14 mouse cellular contexts compared by ENCODE assay signal in genomic region chr7:143017181-143017580, GRCm38 (mm10). TPM values are rescaled to one million over a fixed set of nuclear protein-coding genes. Genes with fewer than 3 reads are reported as not detected.
DNase-seq lines count a peak whose midpoint lies in the region; ATAC-seq and TF ChIP-seq lines count a peak whose summit lies in the region.
"Had no signal": no experiment of that assay in that cellular context is flagged by ENCODE, and none has a peak within 500 bp of the region (broad histone marks: within the 10 kb centered on the region; RNA-seq: fewer than 3 reads in every experiment).

No protein-coding gene starts in this region.

- H3K27me3 ChIP-seq in heart, embryonic 10.5 days (ENCODE audit: insufficient read depth, poor library complexity, severe bottlenecking): no peaks in the 10 kb centered on the region
- H3K27me3 ChIP-seq in kidney, embryonic 15.5 days: no peaks in the 10 kb centered on the region
- H3K27me3 ChIP-seq in lung, embryonic 16.5 days (ENCODE audit: control insufficient read depth, insufficient read depth, low read depth, low read length): no peaks in the 10 kb centered on the region
- no peaks in the 10 kb centered on the region for H3K27me3 ChIP-seq in myocyte (ENCODE audit: control insufficient read depth, insufficient read depth, insufficient read length)
- H3K27me3 ChIP-seq: hindbrain, embryonic 15.5 days had no signal

- intact Hi-C loops in heart, postnatal 10 days (cut with DNase I): loop anchor here (2.0 kb wide), 1 partner anchor 18 kb away; no protein-coding TSS in a partner anchor

- no peaks in the 10 kb centered on the region for H3K36me3 ChIP-seq in heart, embryonic 10.5 days
- H3K36me3 ChIP-seq in kidney, embryonic 15.5 days: no peaks in the 10 kb centered on the region
- H3K36me3 ChIP-seq in lung, embryonic 16.5 days (ENCODE audit: control insufficient read depth, insufficient read depth, low read length): no peaks in the 10 kb centered on the region
- no peaks in the 10 kb centered on the region for H3K36me3 ChIP-seq in myocyte (ENCODE audit: control insufficient read depth, insufficient read depth)
- H3K36me3 ChIP-seq: hindbrain, embryonic 15.5 days had no signal

- H3K27ac ChIP-seq in heart, embryonic 10.5 days: peak overlapping the region; percentile 70; the same call in 1 of the 2 replicates
- H3K27ac ChIP-seq in kidney, embryonic 15.5 days: peak overlapping the region; percentile 87
- H3K27ac ChIP-seq in lung, embryonic 16.5 days (ENCODE audit: low read length): peak overlapping the region; percentile 65; the same call in 1 of the 2 replicates

- no peak overlapping the region for H3K4me2 ChIP-seq in kidney, embryonic 15.5 days
- no peak overlapping the region for H3K4me2 ChIP-seq in lung, embryonic 16.5 days (ENCODE audit: low read depth, low read length)
- H3K4me2 ChIP-seq in myocyte (ENCODE audit: low read depth): no peak overlapping the region
- H3K4me2 ChIP-seq: hindbrain, embryonic 15.5 days had no signal

- no peak for DNase-seq in heart, embryonic 10.5 days (ENCODE audit: low spot score)
- no peak for DNase-seq in heart, postnatal 10 days
- no peak for DNase-seq in kidney, adult 8-10 months
- DNase-seq in lung, postnatal 25 days (ENCODE audit: low spot score): no peak
- DNase-seq: cerebellum, adult 11 months; cerebellum, postnatal 25 days; left cerebral cortex, postnatal 4 days; thymus, postnatal 14 days had no signal

- H3K9ac ChIP-seq in kidney, embryonic 15.5 days: no peak overlapping the region
- H3K9ac ChIP-seq in lung, embryonic 16.5 days (ENCODE audit: low read length): no peak overlapping the region
- H3K9ac ChIP-seq: hindbrain, embryonic 15.5 days had no signal

- no peak overlapping the region for H3K4me3 ChIP-seq in heart, embryonic 10.5 days
- no peak overlapping the region for H3K4me3 ChIP-seq in kidney, embryonic 15.5 days (replicated peaks)
- H3K4me3 ChIP-seq in lung, embryonic 16.5 days (ENCODE audit: low read length): no peak overlapping the region
- H3K4me3 ChIP-seq in myocyte: no peak overlapping the region
- H3K4me3 ChIP-seq: hindbrain, embryonic 15.5 days had no signal

- ATAC-seq in kidney, embryonic 15.5 days (replicated peaks; ENCODE audit: low FRiP score): 0 out of 2 replicates have a peak, but pooled peaks have one; percentile 6
- no peak for ATAC-seq in lung, embryonic 16.5 days (ENCODE audit: low read depth)

- H3K9me3 ChIP-seq in heart, embryonic 10.5 days: no peaks in the 10 kb centered on the region
- no peaks in the 10 kb centered on the region for H3K9me3 ChIP-seq in kidney, embryonic 15.5 days (replicated peaks)
- no peaks in the 10 kb centered on the region for H3K9me3 ChIP-seq in lung, embryonic 16.5 days (ENCODE audit: control insufficient read depth, low read length)
- H3K9me3 ChIP-seq: hindbrain, embryonic 15.5 days had no signal

- no peak overlapping the region for H3ac ChIP-seq in myocyte (ENCODE audit: control insufficient read depth, insufficient read length)

- H3K4me1 ChIP-seq in heart, embryonic 10.5 days: peaks cover 51% of the 10 kb centered on the region
- H3K4me1 ChIP-seq in kidney, embryonic 15.5 days: peaks cover 40% of the 10 kb centered on the region
- peaks cover 39% of the 10 kb centered on the region for H3K4me1 ChIP-seq in lung, embryonic 16.5 days (replicated peaks; ENCODE audit: control insufficient read depth, insufficient read depth, low read length)

- WGBS in heart, embryonic 10.5 days: 72% methylated on average over 4 of the region's 4 CpGs
- 75% methylated on average over 4 of the region's 4 CpGs for WGBS in kidney, embryonic 15.5 days
- WGBS in lung, embryonic 16.5 days: 87% methylated on average over 4 of the region's 4 CpGs

- no peaks in the 10 kb centered on the region for H3K79me2 ChIP-seq in myocyte (ENCODE audit: control insufficient read depth, insufficient read depth)

- no peak for TF ChIP-seq POLR2A in myocyte (IDR thresholded peaks at IDR 0.05; ENCODE audit: insufficient read length, low read depth)

TF ChIP-seq in myocyte, 11 proteins besides CTCF, POLR2A, EP300 and RAD21:
- TF ChIP-seq POLR2AphosphoS2 (IDR thresholded peaks at IDR 0.05; ENCODE audit: insufficient read length, low read depth) (peak; percentile 9), MYOG (IDR thresholded peaks at IDR 0.05; ENCODE audit: control insufficient read depth in 1 of 3, insufficient read depth in 1 of 3, insufficient read length in 2 of 3, low read depth in 2 of 3) (no peak), E2F4 (IDR thresholded peaks at IDR 0.05; ENCODE audit: insufficient read depth) (no peak)

RNA-seq across cellular contexts. Expression of gene Tspan32, which starts 12.3 kb away (rescaled TPM):
- 19.3 and 21.1 TPM in 2 replicates for polyA plus RNA-seq in heart, embryonic 10.5 days (2016; fragmentation: Nextera tagmentation; extraction: Ambion mirVana)
- total RNA-seq in heart, postnatal 10 days (2021): 1 to 10 TPM in 1 of 2 experiments, under 1 TPM in 1; 0.81 to 1.2 TPM
- 2.2 and 2.3 TPM in 2 replicates for polyA plus RNA-seq in kidney, embryonic 15.5 days (2015; fragmentation: Nextera tagmentation; extraction: Ambion mirVana)
- polyA plus RNA-seq in lung, embryonic 16.5 days (2015; fragmentation: Nextera tagmentation; extraction: Ambion mirVana): 2.6 and 3.3 TPM in 2 replicates
- polyA plus RNA-seq in myocyte (2012; fragmentation: generic; extraction: Trizol): 59.5 TPM
- total RNA-seq: layer of hippocampus, postnatal 25 days; left cerebral cortex, postnatal 4 days had no signal

RNA-seq across cellular contexts. Expression of gene Cd81, which starts 35.4 kb away (rescaled TPM):
- 472 and 583 TPM in 2 replicates for polyA plus RNA-seq in heart, embryonic 10.5 days (2016; fragmentation: Nextera tagmentation; extraction: Ambion mirVana)
- 100 to 1,000 TPM; 630 to 639 TPM for total RNA-seq in heart, postnatal 10 days (2021)
- 519 and 576 TPM in 2 replicates for polyA plus RNA-seq in kidney, embryonic 15.5 days (2015; fragmentation: Nextera tagmentation; extraction: Ambion mirVana)
- 765 and 788 TPM in 2 replicates for polyA plus RNA-seq in lung, embryonic 16.5 days (2015; fragmentation: Nextera tagmentation; extraction: Ambion mirVana)
- polyA plus RNA-seq in myocyte (2012; fragmentation: generic; extraction: Trizol): 744 TPM

RNA-seq across cellular contexts. Expression of gene Ascl2, which starts 48.1 kb away (rescaled TPM):
- polyA plus RNA-seq in heart, embryonic 10.5 days (2016; fragmentation: Nextera tagmentation; extraction: Ambion mirVana): 1.1 and 1.2 TPM in 2 replicates
- not detected for total RNA-seq in heart, postnatal 10 days (2021)
- polyA plus RNA-seq in kidney, embryonic 15.5 days (2015; fragmentation: Nextera tagmentation; extraction: Ambion mirVana): 0.73 and 1.1 TPM in 2 replicates
- 3.2 and 3.4 TPM in 2 replicates for polyA plus RNA-seq in lung, embryonic 16.5 days (2015; fragmentation: Nextera tagmentation; extraction: Ambion mirVana)
- not detected for polyA plus RNA-seq in myocyte (2012; fragmentation: generic; extraction: Trizol)
- total RNA-seq: monocyte, adult 5-6 weeks had no signal

RNA-seq across cellular contexts. Expression of gene Tssc4, which starts 51.9 kb away (rescaled TPM):
- 78.0 and 99.5 TPM in 2 replicates for polyA plus RNA-seq in heart, embryonic 10.5 days (2016; fragmentation: Nextera tagmentation; extraction: Ambion mirVana)
- 10 to 100 TPM; 24.9 to 26.3 TPM for total RNA-seq in heart, postnatal 10 days (2021)
- 91.8 and 105 TPM in 2 replicates for polyA plus RNA-seq in kidney, embryonic 15.5 days (2015; fragmentation: Nextera tagmentation; extraction: Ambion mirVana)
- polyA plus RNA-seq in lung, embryonic 16.5 days (2015; fragmentation: Nextera tagmentation; extraction: Ambion mirVana): 98.9 and 100 TPM in 2 replicates
- polyA plus RNA-seq in myocyte (2012; fragmentation: generic; extraction: Trizol): 78.6 TPM
